Mouse (Mus musculus) heart, embryonic 16.5 days (tissue): ENCODE measurements around the gene Tbc1d2b. TPM values are rescaled to one million over a fixed set of nuclear protein-coding genes. Genes with fewer than 3 reads are reported as not detected.

ENCODE experiments used
- ATAC-seq: fragments of 200-750 bp; cut with Nextera tagmentation; replicated peaks from 2 replicates; pipeline ENCODE4 v1.8.0; 2017; ENCODE audit warnings: moderate number of reproducible peaks; ENCODE audit not compliant: insufficient read depth, low FRiP score; ENCODE audit errors: extremely low read depth
- H3K27ac ChIP-seq: fragments of 300-500 bp; sonication (generic); 2 replicates; pipeline ENCODE4 v1.5.1; 2014; ENCODE audit warnings: mild to moderate bottlenecking, low read length, control low read depth, moderate library complexity
- H3K27me3 ChIP-seq: fragments of 300-500 bp; sonication (generic); 2 replicates; pipeline ENCODE4 v1.6.1; 2014; ENCODE audit warnings: low read length, mixed read lengths; ENCODE audit not compliant: control insufficient read depth, insufficient read depth
- H3K36me3 ChIP-seq: fragments of 300-500 bp; sonication (generic); 2 replicates; pipeline ENCODE4 v1.6.1; 2014; ENCODE audit not compliant: control insufficient read depth, insufficient read depth
- H3K4me1 ChIP-seq: fragments of 300-500 bp; sonication (generic); 2 replicates; pipeline ENCODE4 v1.6.1; 2014; ENCODE audit warnings: low read length, mixed read lengths; ENCODE audit not compliant: control insufficient read depth, insufficient read depth
- H3K4me2 ChIP-seq: fragments of 300-500 bp; sonication (generic); 2 replicates; pipeline ENCODE4 v1.6.1; 2014; ENCODE audit warnings: low read depth, mild to moderate bottlenecking, control low read depth, low read length
- H3K4me3 ChIP-seq: fragments of 300-500 bp; sonication (generic); 2 replicates; pipeline ENCODE4 v1.5.1; 2014; ENCODE audit warnings: mild to moderate bottlenecking, control low read depth, low read length
- H3K9ac ChIP-seq: fragments of 300-500 bp; sonication (generic); 2 replicates; pipeline ENCODE4 v1.6.1; 2014; ENCODE audit warnings: low read length, control low read depth
- H3K9me3 ChIP-seq: fragments of 300-500 bp; sonication (generic); replicated peaks from 2 replicates; pipeline ENCODE4 v1.6.1; 2016; ENCODE audit warnings: low read length; ENCODE audit not compliant: control insufficient read depth
- WGBS: fragments of 180-500 bp; shearing (Covaris S2); extraction: QIAGEN DNeasy Blood & Tissue Kit; methylation state at CpG from one replicate; pipeline ENCODE4 v1.1.7; 2014; 5-methylcytosine and 5-hydroxymethylcytosine counted together
- polyA plus RNA-seq: library from polyadenylated mRNA; unstranded; fragments of >200 nt; fragmentation: Nextera tagmentation; extraction: Ambion mirVana; gene quantifications from 2 replicates; pipeline ENCODE4 v1.2.1, GENCODE M21; 2015

The Tbc1d2b gene
- polyA plus RNA-seq, 1 experiment from 2014 or later: 6.9 TPM

- no peaks in the 10 kb centered on the region for H3K27me3 ChIP-seq
- 55% methylated on average over 4 of the region's 4 CpGs for WGBS
- H3K4me3 ChIP-seq: no peak overlapping the region
- H3K36me3 ChIP-seq: peaks cover 2% of the 10 kb centered on the region; the same call in 1 of the 2 replicates
- H3K9ac ChIP-seq: no peak overlapping the region
- no peaks in the 10 kb centered on the region for H3K9me3 ChIP-seq
- H3K4me2 ChIP-seq: no peak overlapping the region
- no peak for ATAC-seq
- no peak overlapping the region for H3K27ac ChIP-seq
- H3K4me1 ChIP-seq: peaks cover 14% of the 10 kb centered on the region
Observed at GRCm38 (mm10) chr9:90169965-90170364, 100.6 kb downstream of the Tbc1d2b start.

GRCm38 (mm10) chr9:90166615-90167014, 104.0 kb downstream of the Tbc1d2b start:
- Histone ChIP-seq H3K9me3 (no peaks in the 10 kb centered on the region), H3K27me3 (no peaks in the 10 kb centered on the region), H3K4me1 (peaks cover 24% of the 10 kb centered on the region), H3K4me3 (no peak overlapping the region), H3K4me2 (no peak overlapping the region), H3K27ac (peak overlapping the region; percentile 59), H3K36me3 (no peaks in the 10 kb centered on the region), H3K9ac (no peak overlapping the region)
- ATAC-seq: no peak
- WGBS: 46% methylated on average over 5 of the region's 5 CpGs

- H3K4me3 ChIP-seq: no peak overlapping the region
- H3K27ac ChIP-seq: no peak overlapping the region
- H3K4me2 ChIP-seq: no peak overlapping the region
- H3K4me1 ChIP-seq: peaks cover 24% of the 10 kb centered on the region
- ATAC-seq: no peak
- H3K9ac ChIP-seq: no peak overlapping the region
- 88% methylated on average over 4 of the region's 4 CpGs for WGBS
- H3K27me3 ChIP-seq: no peaks in the 10 kb centered on the region
- no peaks in the 10 kb centered on the region for H3K36me3 ChIP-seq
- H3K9me3 ChIP-seq: no peaks in the 10 kb centered on the region
Observed at GRCm38 (mm10) chr9:90165590-90165989, 105.0 kb downstream of the Tbc1d2b start.

- 67% methylated on average over 4 of the region's 4 CpGs for WGBS
- Histone ChIP-seq H3K4me2 (peak overlapping the region; percentile 99; the same call in 1 of the 2 replicates), H3K9ac (no peak overlapping the region), H3K27ac (0 out of 2 replicates have a peak overlapping the region, but pooled peaks have one; percentile 6), H3K36me3 (no peaks in the 10 kb centered on the region), H3K27me3 (no peaks in the 10 kb centered on the region), H3K9me3 (no peaks in the 10 kb centered on the region; the same call in 1 of the 2 replicates), H3K4me3 (no peak overlapping the region), H3K4me1 (peaks cover 24% of the 10 kb centered on the region)
- ATAC-seq: no peak
Observed at GRCm38 (mm10) chr9:90164670-90165453, 105.7 kb downstream of the Tbc1d2b start.

- Histone ChIP-seq H3K36me3 (peaks cover 3% of the 10 kb centered on the region; the same call in 1 of the 2 replicates), H3K4me1 (peaks cover 24% of the 10 kb centered on the region), H3K27ac (peak overlapping the region; percentile 47), H3K27me3 (no peaks in the 10 kb centered on the region), H3K4me2 (peak overlapping the region; percentile 99), H3K9me3 (peaks cover 2% of the 10 kb centered on the region; the same call in 1 of the 2 replicates), H3K9ac (peak overlapping the region; percentile 89), H3K4me3 (peak overlapping the region; percentile 89)
- peak; percentile 14; the same call in 1 of the 2 replicates for ATAC-seq
- WGBS: 2% methylated on average over 18 of the region's 18 CpGs
Observed at GRCm38 (mm10) chr9:90163749-90164095, 106.9 kb downstream of the Tbc1d2b start.

GRCm38 (mm10) chr9:90162926-90163748, 107.5 kb downstream of the Tbc1d2b start, which contains the start of gene Adamts7:
Gene Adamts7 (plus strand): TSS chr9:90163069.
- no peaks in the 10 kb centered on the region for H3K27me3 ChIP-seq
- peak within 1 kb of the TSS; percentile 99 for H3K4me2 ChIP-seq
- peaks cover 24% of the 10 kb centered on the region for H3K4me1 ChIP-seq
- peak within 1 kb of the TSS; percentile 89 for H3K4me3 ChIP-seq
- ATAC-seq: peak; percentile 49
- peaks cover 3% of the 10 kb centered on the region; the same call in 1 of the 2 replicates for H3K36me3 ChIP-seq
- H3K9me3 ChIP-seq: peaks cover 2% of the 10 kb centered on the region; the same call in 1 of the 2 replicates
- whole genome bisulfite sequencing: under 1% methylated on average over 52 of the region's 60 CpGs
- H3K27ac ChIP-seq: peak within 1 kb of the TSS; percentile 47
- H3K9ac ChIP-seq: peak within 1 kb of the TSS; percentile 89

- ATAC-seq: peak; percentile 89
- H3K4me2 ChIP-seq: peak overlapping the region; percentile 99
- peak overlapping the region; percentile 89 for H3K4me3 ChIP-seq
- H3K9ac ChIP-seq: peak overlapping the region; percentile 89
- peaks cover 2% of the 10 kb centered on the region; the same call in 1 of the 2 replicates for H3K9me3 ChIP-seq
- peaks cover 3% of the 10 kb centered on the region; the same call in 1 of the 2 replicates for H3K36me3 ChIP-seq
- H3K27ac ChIP-seq: no peak overlapping the region
- H3K4me1 ChIP-seq: peaks cover 24% of the 10 kb centered on the region
- no peaks in the 10 kb centered on the region for H3K27me3 ChIP-seq
- WGBS: 9% methylated on average over 24 of the region's 29 CpGs
Observed at GRCm38 (mm10) chr9:90162243-90162925, 108.2 kb downstream of the Tbc1d2b start.
